Mouse (Mus musculus) hindbrain, embryonic 14.5 days (tissue): ENCODE measurements around the gene Shisa6. TPM values are rescaled to one million over a fixed set of nuclear protein-coding genes. Genes with fewer than 3 reads are reported as not detected.

Source experiments
- ATAC-seq: fragments of 200-750 bp; cut with Nextera tagmentation; 2 replicates; pipeline ENCODE4 v1.8.0; 2017; ENCODE audit warnings: moderate number of reproducible peaks, mild to moderate bottlenecking, moderate TSS enrichment, moderate library complexity; ENCODE audit not compliant: low FRiP score
- DNase-seq: peaks from one replicate; pipeline ENCODE4 v3.0.0-alpha.2; 2015; ENCODE audit warnings: low spot score
- H3K27ac ChIP-seq: fragments of 300-500 bp; sonication (generic); 2 replicates; pipeline ENCODE4 v1.5.1; 2014; ENCODE audit warnings: mild to moderate bottlenecking, moderate library complexity
- H3K27me3 ChIP-seq: fragments of 300-500 bp; sonication (generic); 2 replicates; pipeline ENCODE4 v1.6.1; 2014; ENCODE audit warnings: mild to moderate bottlenecking, low read length, mixed read lengths; ENCODE audit not compliant: control insufficient read depth, insufficient read depth
- H3K36me3 ChIP-seq: fragments of 300-500 bp; sonication (generic); replicated peaks from 2 replicates; pipeline ENCODE4 v1.6.1; 2014; ENCODE audit not compliant: control insufficient read depth, insufficient read depth
- H3K4me1 ChIP-seq: fragments of 300-500 bp; sonication (generic); replicated peaks from 2 replicates; pipeline ENCODE4 v1.6.1; 2014; ENCODE audit warnings: antibody characterized with exemption, low read length, mixed read lengths; ENCODE audit not compliant: control insufficient read depth, insufficient read depth
- H3K4me2 ChIP-seq: fragments of 300-500 bp; sonication (generic); replicated peaks from 2 replicates; pipeline ENCODE4 v1.6.1; 2014; ENCODE audit warnings: mild to moderate bottlenecking, moderate library complexity
- H3K4me3 ChIP-seq: fragments of 300-500 bp; sonication (generic); replicated peaks from 2 replicates; pipeline ENCODE4 v1.5.1; 2014; ENCODE audit warnings: mild to moderate bottlenecking, low read length
- H3K9ac ChIP-seq: fragments of 300-500 bp; sonication (generic); 2 replicates; pipeline ENCODE4 v1.6.1; 2014
- H3K9me3 ChIP-seq: fragments of 300-500 bp; sonication (generic); 2 replicates; pipeline ENCODE4 v1.6.1; 2016; ENCODE audit warnings: low read length; ENCODE audit not compliant: control insufficient read depth
- WGBS: fragments of 180-500 bp; shearing (Covaris S2); extraction: QIAGEN DNeasy Blood & Tissue Kit; methylation state at CpG from one replicate; pipeline ENCODE4 v1.1.7; 2014; 5-methylcytosine and 5-hydroxymethylcytosine counted together
- polyA plus RNA-seq: library from polyadenylated mRNA; unstranded; fragments of >200 nt; fragmentation: Nextera tagmentation; extraction: Ambion mirVana; gene quantifications from 2 replicates; pipeline ENCODE4 v1.2.1, GENCODE M21; 2014

Gene Shisa6
- polyA plus RNA-seq, 1 experiment from 2014 or later = 8.5 TPM

GRCm38 (mm10) chr11:66534291-66534690 lies 8.5 kb upstream of the Shisa6 start:
- Histone ChIP-seq H3K27ac (no peak overlapping the region), H3K36me3 (no peaks in the 10 kb centered on the region), H3K9me3 (no peaks in the 10 kb centered on the region), H3K4me1 (no peaks in the 10 kb centered on the region), H3K4me3 (no peak overlapping the region), H3K4me2 (no peak overlapping the region), H3K27me3 (no peaks in the 10 kb centered on the region; the same call in 1 of the 2 replicates), H3K9ac (no peak overlapping the region)
- DNase-seq (no peak), ATAC-seq (no peak)
- WGBS = 75% methylated on average over 4 of the region's 4 CpGs

- DNase-seq = no peak
Measured at GRCm38 (mm10) chr11:66528146-66528545, 2.4 kb upstream of the Shisa6 start.

GRCm38 (mm10) chr11:66527343-66527742 lies 1.6 kb upstream of the Shisa6 start:
- Histone ChIP-seq H3K36me3 (no peaks in the 10 kb centered on the region), H3K4me2 (peak overlapping the region; percentile 89), H3K27ac (no peak overlapping the region), H3K4me1 (no peaks in the 10 kb centered on the region), H3K4me3 (no peak overlapping the region), H3K27me3 (peaks cover 28% of the 10 kb centered on the region), H3K9ac (0 out of 2 replicates have a peak overlapping the region, but pooled peaks have one; percentile 3), H3K9me3 (no peaks in the 10 kb centered on the region)
- no peak for ATAC-seq
- WGBS = 2% methylated on average over 5 of the region's 5 CpGs
- DNase-seq = peak; percentile 33

More at GRCm38 (mm10) chr11:66528146-66528545, 2.4 kb upstream of the Shisa6 start:
- Histone ChIP-seq H3K27me3 (peaks cover 28% of the 10 kb centered on the region), H3K9ac (no peak overlapping the region), H3K4me3 (no peak overlapping the region), H3K4me2 (peak overlapping the region; percentile 89), H3K4me1 (no peaks in the 10 kb centered on the region), H3K36me3 (no peaks in the 10 kb centered on the region), H3K27ac (no peak overlapping the region), H3K9me3 (no peaks in the 10 kb centered on the region)
- ATAC-seq = no peak

GRCm38 (mm10) chr11:66526981-66527320 lies 1.2 kb upstream of the Shisa6 start:
- DNase-seq = no peak

GRCm38 (mm10) chr11:66526046-66526980 lies 549 bp upstream of the Shisa6 start:
- H3K4me2 ChIP-seq = peak overlapping the region; percentile 89
- 1% methylated on average over 75 of the region's 126 CpGs for WGBS
- no peaks in the 10 kb centered on the region for H3K36me3 ChIP-seq
- peak; percentile 56 for DNase-seq
- peaks cover 28% of the 10 kb centered on the region for H3K27me3 ChIP-seq
- H3K9ac ChIP-seq = peak overlapping the region; percentile 69
- H3K27ac ChIP-seq = peak overlapping the region; percentile 69
- peak overlapping the region; percentile 71 for H3K4me3 ChIP-seq
- no peaks in the 10 kb centered on the region for H3K9me3 ChIP-seq
- ATAC-seq = peak; percentile 76
- H3K4me1 ChIP-seq = no peaks in the 10 kb centered on the region

More at GRCm38 (mm10) chr11:66526981-66527320, 1.2 kb upstream of the Shisa6 start:
- H3K36me3 ChIP-seq = no peaks in the 10 kb centered on the region
- peak overlapping the region; percentile 69; the same call in 1 of the 2 replicates for H3K9ac ChIP-seq
- H3K4me3 ChIP-seq = peak overlapping the region; percentile 71
- H3K4me1 ChIP-seq = no peaks in the 10 kb centered on the region
- ATAC-seq = peak; percentile 13; the same call in 1 of the 2 replicates
- H3K9me3 ChIP-seq = no peaks in the 10 kb centered on the region
- peak overlapping the region; percentile 89 for H3K4me2 ChIP-seq
- no peak overlapping the region for H3K27ac ChIP-seq
- WGBS = 2% methylated on average over 5 of the region's 5 CpGs
- H3K27me3 ChIP-seq = peaks cover 28% of the 10 kb centered on the region

- no peak for DNase-seq
- H3K27ac ChIP-seq = no peak overlapping the region
- peaks cover 28% of the 10 kb centered on the region for H3K27me3 ChIP-seq
Measured at GRCm38 (mm10) chr11:66524251-66524650, 1.5 kb downstream of the Shisa6 start.

GRCm38 (mm10) chr11:66522376-66522775 lies 3.4 kb downstream of the Shisa6 start:
- WGBS = 73% methylated on average over 4 of the region's 4 CpGs
- H3K27me3 ChIP-seq = peaks cover 27% of the 10 kb centered on the region

More at GRCm38 (mm10) chr11:66524251-66524650, 1.5 kb downstream of the Shisa6 start:
- WGBS = 29% methylated on average over 4 of the region's 4 CpGs
- Histone ChIP-seq H3K4me1 (no peaks in the 10 kb centered on the region), H3K9me3 (no peaks in the 10 kb centered on the region), H3K9ac (peak overlapping the region; percentile 22; the same call in 1 of the 2 replicates), H3K4me2 (peak overlapping the region; percentile 89), H3K4me3 (peak overlapping the region; percentile 71), H3K36me3 (no peaks in the 10 kb centered on the region)
- no peak for ATAC-seq

GRCm38 (mm10) chr11:66519386-66519785 lies 6.4 kb downstream of the Shisa6 start:
- Histone ChIP-seq H3K4me2 (no peak overlapping the region), H3K36me3 (no peaks in the 10 kb centered on the region), H3K27ac (no peak overlapping the region), H3K9ac (no peak overlapping the region), H3K4me1 (no peaks in the 10 kb centered on the region), H3K4me3 (no peak overlapping the region), H3K9me3 (no peaks in the 10 kb centered on the region), H3K27me3 (peaks cover 11% of the 10 kb centered on the region)
- 92% methylated on average over 6 of the region's 6 CpGs for WGBS
- DNase-seq (no peak), ATAC-seq (no peak)

More at GRCm38 (mm10) chr11:66522376-66522775, 3.4 kb downstream of the Shisa6 start:
- no peak overlapping the region for H3K4me3 ChIP-seq
- H3K36me3 ChIP-seq = no peaks in the 10 kb centered on the region
- H3K4me2 ChIP-seq = peak overlapping the region; percentile 89
- H3K9ac ChIP-seq = no peak overlapping the region
- ATAC-seq (no peak), DNase-seq (no peak)
- H3K27ac ChIP-seq = no peak overlapping the region
- no peaks in the 10 kb centered on the region for H3K9me3 ChIP-seq
- no peaks in the 10 kb centered on the region for H3K4me1 ChIP-seq

GRCm38 (mm10) chr11:66514346-66514745 lies 11.4 kb downstream of the Shisa6 start:
- Histone ChIP-seq H3K4me2 (no peak overlapping the region), H3K4me1 (no peaks in the 10 kb centered on the region), H3K27ac (no peak overlapping the region), H3K4me3 (no peak overlapping the region), H3K9me3 (no peaks in the 10 kb centered on the region), H3K36me3 (no peaks in the 10 kb centered on the region; the same call in 1 of the 2 replicates), H3K9ac (no peak overlapping the region), H3K27me3 (no peaks in the 10 kb centered on the region)
- 80% methylated on average over 5 of the region's 5 CpGs for WGBS
- ATAC-seq (no peak), DNase-seq (no peak)
